Mouse (Mus musculus): ENCODE results near the gene Slbp. TPM values are rescaled to one million over a fixed set of nuclear protein-coding genes. Genes with fewer than 3 reads are reported as not detected.

The Slbp gene
- 208 and 215 TPM in 2 replicates for polyA plus RNA-seq (2015; fragmentation: Nextera tagmentation; extraction: Ambion mirVana)

GRCm38 (mm10) chr5:33651921-33652782 lies at the start of gene Slbp:
TSS of gene Slbp (minus strand) at chr5:33652574.
- H3K4me3 ChIP-seq (replicated peaks): peak within 1 kb of the TSS; percentile 77
- H3K9ac ChIP-seq: peak within 1 kb of the TSS; percentile 52
- H3K27ac ChIP-seq: peak within 1 kb of the TSS; percentile 97
- peaks cover 39% of the 10 kb centered on the region for H3K36me3 ChIP-seq
- H3K27me3 ChIP-seq (replicated peaks): no peaks in the 10 kb centered on the region
- H3K4me1 ChIP-seq: peaks cover 27% of the 10 kb centered on the region
- WGBS: under 1% methylated on average over 82 of the region's 82 CpGs
- H3K9me3 ChIP-seq: no peaks in the 10 kb centered on the region
- H3K4me2 ChIP-seq: peak within 1 kb of the TSS; percentile 56
- peak; percentile 95 for ATAC-seq (ENCODE audit: insufficient read depth, low FRiP score, low read depth)

DNA sequence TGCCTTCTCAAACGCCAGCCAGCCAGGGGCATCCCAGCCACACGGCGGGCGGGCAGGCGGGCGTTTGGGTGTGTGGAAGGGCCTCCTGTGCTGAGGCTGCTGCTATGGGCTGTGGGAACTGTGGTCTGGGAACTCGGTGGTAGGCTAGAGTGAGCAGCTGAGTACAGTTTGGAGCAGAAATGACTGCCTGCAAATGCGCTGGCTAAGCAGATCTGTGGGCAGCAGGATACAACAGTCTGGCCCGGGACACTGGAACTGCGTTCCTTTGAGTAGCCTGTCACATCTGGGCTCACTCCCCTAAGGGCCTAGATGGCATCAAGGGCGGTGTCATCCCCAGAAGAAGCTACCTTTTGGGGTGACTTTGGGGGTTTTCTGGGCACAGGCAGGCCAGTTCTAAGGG lies 49.5 kb upstream of the Slbp start:
- H3K9ac ChIP-seq: no peak overlapping the region
- no peaks in the 10 kb centered on the region for H3K9me3 ChIP-seq
- peaks cover 50% of the 10 kb centered on the region for H3K4me1 ChIP-seq
- H3K4me2 ChIP-seq: no peak overlapping the region; the same call in 1 of the 2 replicates
- 77% methylated on average over 11 of the region's 11 CpGs for WGBS
- ATAC-seq (ENCODE audit: insufficient read depth, low FRiP score, low read depth): no peak
- no peak overlapping the region for H3K4me3 ChIP-seq (replicated peaks)
- no peak overlapping the region for H3K27ac ChIP-seq
- no peaks in the 10 kb centered on the region for H3K27me3 ChIP-seq (replicated peaks)
- no peaks in the 10 kb centered on the region for H3K36me3 ChIP-seq

- Histone ChIP-seq H3K4me1 (peaks cover 48% of the 10 kb centered on the region), H3K4me2 (no peak overlapping the region), H3K27ac (no peak overlapping the region), H3K9me3 (no peaks in the 10 kb centered on the region), H3K9ac (no peak overlapping the region), H3K4me3 (replicated peaks) (no peak overlapping the region), H3K36me3 (no peaks in the 10 kb centered on the region), H3K27me3 (replicated peaks) (no peaks in the 10 kb centered on the region)
- ATAC-seq (ENCODE audit: insufficient read depth, low FRiP score, low read depth): no peak
- 37% methylated on average over 13 of the region's 13 CpGs for WGBS
Observed at GRCm38 (mm10) chr5:33700010-33700409, 47.6 kb upstream of the Slbp start.

DNA sequence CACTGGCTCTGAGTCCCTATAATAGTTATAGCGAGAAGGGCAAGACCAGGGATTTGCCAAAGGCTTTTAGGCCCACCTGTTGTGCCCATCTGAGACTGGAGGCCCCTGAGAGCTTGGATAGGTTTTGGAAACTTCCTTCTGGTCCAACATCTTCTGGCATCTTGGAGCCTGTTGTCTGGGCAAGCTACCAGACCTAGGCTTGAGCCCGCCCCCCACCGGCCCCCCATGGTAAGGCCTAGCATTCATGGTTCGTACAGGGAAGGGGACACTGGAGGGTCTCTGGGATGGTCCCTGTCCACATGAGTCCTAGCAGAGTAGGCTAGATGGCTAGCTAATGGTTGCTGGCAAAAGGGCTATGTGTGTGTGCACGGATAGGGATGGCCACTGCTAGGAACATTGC lies 46.3 kb upstream of the Slbp start:
- Histone ChIP-seq H3K27me3 (replicated peaks) (no peaks in the 10 kb centered on the region), H3K9me3 (no peaks in the 10 kb centered on the region), H3K4me3 (replicated peaks) (no peak overlapping the region), H3K27ac (no peak overlapping the region), H3K9ac (no peak overlapping the region), H3K4me1 (peaks cover 55% of the 10 kb centered on the region), H3K4me2 (no peak overlapping the region), H3K36me3 (no peaks in the 10 kb centered on the region)
- 92% methylated on average over 5 of the region's 5 CpGs for WGBS
- ATAC-seq (ENCODE audit: insufficient read depth, low FRiP score, low read depth): no peak

DNA sequence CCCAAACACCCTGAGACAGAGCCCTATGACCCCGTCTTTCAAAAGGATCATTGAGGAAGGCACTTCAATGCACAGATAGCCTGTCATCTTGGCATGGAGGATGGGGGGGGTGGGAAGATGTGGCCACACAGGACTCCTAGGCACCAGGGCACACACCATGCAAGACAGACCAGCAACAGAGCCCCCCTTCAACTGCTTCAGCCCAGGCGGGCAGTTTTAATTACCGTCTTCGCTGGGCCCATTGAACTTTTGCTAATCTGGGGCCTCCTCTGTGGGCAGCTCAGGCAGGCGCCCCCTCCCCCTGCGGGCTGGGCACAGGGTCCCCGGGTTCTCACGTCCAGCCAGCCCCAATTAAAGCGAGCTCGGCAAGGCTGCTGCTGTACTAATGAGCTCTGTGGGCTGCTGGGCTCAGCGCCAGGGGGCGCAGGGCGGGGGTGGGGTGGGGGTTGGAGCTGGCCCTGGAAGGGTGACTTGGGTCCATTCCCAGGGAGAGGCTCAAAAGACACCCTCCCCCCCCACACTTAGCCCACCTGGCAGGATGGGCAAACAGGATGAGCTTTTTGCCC lies 45.7 kb upstream of the Slbp start:
- no peak overlapping the region for H3K9ac ChIP-seq
- no peak for ATAC-seq (ENCODE audit: insufficient read depth, low FRiP score, low read depth)
- no peak overlapping the region for H3K4me3 ChIP-seq (replicated peaks)
- H3K4me2 ChIP-seq: no peak overlapping the region
- peaks cover 57% of the 10 kb centered on the region for H3K4me1 ChIP-seq
- 37% methylated on average over 13 of the region's 13 CpGs for WGBS
- no peak overlapping the region for H3K27ac ChIP-seq
- H3K36me3 ChIP-seq: no peaks in the 10 kb centered on the region
- no peaks in the 10 kb centered on the region for H3K27me3 ChIP-seq (replicated peaks)
- no peaks in the 10 kb centered on the region for H3K9me3 ChIP-seq

DNA sequence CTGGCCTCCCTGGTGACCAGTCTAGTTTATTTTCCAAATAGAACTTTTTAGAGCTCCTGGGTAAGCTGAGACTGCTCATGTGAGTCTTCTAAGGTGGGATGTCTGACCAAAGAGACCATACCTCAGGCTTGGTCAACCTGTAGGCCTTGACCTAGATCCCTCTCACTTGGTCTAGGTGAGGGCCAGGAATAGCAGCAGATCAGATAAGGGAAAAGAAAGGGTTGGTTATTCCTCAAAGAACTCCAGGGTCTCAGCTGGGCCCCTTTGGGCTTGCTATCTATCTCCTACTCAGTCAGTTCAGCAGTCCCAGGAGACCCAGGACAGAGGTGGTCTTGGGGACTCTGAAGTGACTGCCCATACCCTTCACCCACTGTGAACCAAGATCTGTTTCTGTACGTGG lies 45.2 kb upstream of the Slbp start:
- Histone ChIP-seq H3K27ac (peak overlapping the region; percentile 91), H3K4me1 (peaks cover 62% of the 10 kb centered on the region), H3K27me3 (replicated peaks) (no peaks in the 10 kb centered on the region), H3K36me3 (no peaks in the 10 kb centered on the region), H3K9me3 (no peaks in the 10 kb centered on the region), H3K4me2 (no peak overlapping the region), H3K9ac (no peak overlapping the region), H3K4me3 (replicated peaks) (no peak overlapping the region)
- no peak for ATAC-seq (ENCODE audit: insufficient read depth, low FRiP score, low read depth)
- 68% methylated on average over 1 of the region's 1 CpGs for WGBS

- no peaks in the 10 kb centered on the region for H3K9me3 ChIP-seq
- no peaks in the 10 kb centered on the region for H3K27me3 ChIP-seq (replicated peaks)
- 73% methylated on average over 5 of the region's 5 CpGs for WGBS
- H3K9ac ChIP-seq: no peak overlapping the region
- ATAC-seq (ENCODE audit: insufficient read depth, low FRiP score, low read depth): peak; percentile 33
- H3K4me1 ChIP-seq: peaks cover 70% of the 10 kb centered on the region
- H3K36me3 ChIP-seq: no peaks in the 10 kb centered on the region
- H3K27ac ChIP-seq: peak overlapping the region; percentile 91
- H3K4me3 ChIP-seq (replicated peaks): no peak overlapping the region
- H3K4me2 ChIP-seq: peak overlapping the region; percentile 89; the same call in 1 of the 2 replicates
Observed at GRCm38 (mm10) chr5:33696430-33696829, 44.1 kb upstream of the Slbp start.

- peak overlapping the region; percentile 41 for H3K4me3 ChIP-seq (replicated peaks)
- peak overlapping the region; percentile 91 for H3K27ac ChIP-seq
- peak overlapping the region; percentile 89 for H3K4me2 ChIP-seq
- ATAC-seq (ENCODE audit: insufficient read depth, low FRiP score, low read depth): no peak; the same call in 1 of the 2 replicates
- H3K9ac ChIP-seq: peak overlapping the region; percentile 23
- no peaks in the 10 kb centered on the region for H3K27me3 ChIP-seq (replicated peaks)
- peaks cover 71% of the 10 kb centered on the region for H3K4me1 ChIP-seq
- H3K36me3 ChIP-seq: no peaks in the 10 kb centered on the region
- H3K9me3 ChIP-seq: no peaks in the 10 kb centered on the region
- 4% methylated on average over 24 of the region's 24 CpGs for WGBS
Observed at GRCm38 (mm10) chr5:33695718-33696121, 43.3 kb upstream of the Slbp start.

- 3% methylated on average over 70 of the region's 71 CpGs for WGBS
- Histone ChIP-seq H3K4me3 (replicated peaks) (peak overlapping the region; percentile 41), H3K9me3 (no peaks in the 10 kb centered on the region), H3K27ac (peak overlapping the region; percentile 91), H3K36me3 (no peaks in the 10 kb centered on the region), H3K9ac (peak overlapping the region; percentile 23), H3K4me2 (peak overlapping the region; percentile 89), H3K4me1 (peaks cover 74% of the 10 kb centered on the region), H3K27me3 (replicated peaks) (no peaks in the 10 kb centered on the region)
- ATAC-seq (ENCODE audit: insufficient read depth, low FRiP score, low read depth): peak; percentile 59
Observed at GRCm38 (mm10) chr5:33694848-33695717, 42.7 kb upstream of the Slbp start.

DNA sequence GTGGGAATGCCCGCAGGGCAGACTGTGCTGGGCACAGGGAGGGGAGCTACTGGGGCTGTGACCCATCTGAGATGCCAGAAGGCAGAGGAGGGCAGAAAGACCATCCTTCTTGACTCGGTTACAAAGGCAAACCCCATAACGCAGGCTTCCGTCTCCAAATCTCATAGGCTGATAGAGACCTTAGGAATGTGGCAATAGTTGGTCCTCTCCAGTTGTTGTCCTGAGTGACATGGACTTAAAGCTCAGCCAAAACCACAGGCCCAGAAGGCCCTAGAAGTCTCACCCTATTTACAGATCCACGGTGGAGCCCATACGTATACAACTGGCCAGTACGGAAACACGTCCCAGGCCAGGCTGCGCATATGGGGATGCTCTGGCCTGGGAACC lies 42.1 kb upstream of the Slbp start:
- H3K4me2 ChIP-seq: peak overlapping the region; percentile 89
- no peak overlapping the region for H3K4me3 ChIP-seq (replicated peaks)
- no peak overlapping the region for H3K9ac ChIP-seq
- H3K36me3 ChIP-seq: no peaks in the 10 kb centered on the region
- no peaks in the 10 kb centered on the region for H3K27me3 ChIP-seq (replicated peaks)
- no peaks in the 10 kb centered on the region for H3K9me3 ChIP-seq
- H3K27ac ChIP-seq: peak overlapping the region; percentile 83
- no peak for ATAC-seq (ENCODE audit: insufficient read depth, low FRiP score, low read depth)
- peaks cover 74% of the 10 kb centered on the region for H3K4me1 ChIP-seq
- 57% methylated on average over 9 of the region's 9 CpGs for WGBS

- Histone ChIP-seq H3K9ac (no peak overlapping the region), H3K27me3 (replicated peaks) (no peaks in the 10 kb centered on the region), H3K36me3 (no peaks in the 10 kb centered on the region), H3K4me2 (peak overlapping the region; percentile 39), H3K4me1 (peaks cover 68% of the 10 kb centered on the region), H3K27ac (peak overlapping the region; percentile 86), H3K9me3 (no peaks in the 10 kb centered on the region), H3K4me3 (replicated peaks) (no peak overlapping the region)
- WGBS: 4% methylated on average over 24 of the region's 24 CpGs
- peak; percentile 9; the same call in 1 of the 2 replicates for ATAC-seq (ENCODE audit: insufficient read depth, low FRiP score, low read depth)
Observed at GRCm38 (mm10) chr5:33692393-33692792, 40.0 kb upstream of the Slbp start.
